Mouse (Mus musculus) stomach, postnatal 0 days (tissue): ENCODE measurements around the gene Zfp358. TPM values are rescaled to one million over a fixed set of nuclear protein-coding genes. Genes with fewer than 3 reads are reported as not detected.
A peak's percentile ranks its signal among the peaks of the same experiment; 100 is the strongest.

Experiments
- ATAC-seq: fragments of 200-750 bp; cut with Nextera tagmentation; 2 replicates; pipeline ENCODE4 v1.8.0; 2017; ENCODE audit not compliant: low FRiP score, low TSS enrichment
- DNase-seq: peaks from one replicate; pipeline ENCODE4 v3.0.0-alpha.2; 2016; ENCODE audit warnings: low spot score
- H3K27ac ChIP-seq: fragments of 300-500 bp; sonication (generic); replicated peaks from 2 replicates; pipeline ENCODE4 v1.5.1; 2014; ENCODE audit warnings: mild to moderate bottlenecking, control low read depth
- H3K27me3 ChIP-seq: fragments of 300-500 bp; sonication (generic); 2 replicates; pipeline ENCODE4 v1.6.1; 2014; ENCODE audit warnings: low read length; ENCODE audit not compliant: control insufficient read depth, insufficient read depth
- H3K36me3 ChIP-seq: fragments of 300-500 bp; sonication (generic); 2 replicates; pipeline ENCODE4 v1.6.1; 2014; ENCODE audit warnings: low read length, mixed read lengths; ENCODE audit not compliant: control insufficient read depth, insufficient read depth
- H3K4me1 ChIP-seq: fragments of 300-500 bp; sonication (generic); replicated peaks from 2 replicates; pipeline ENCODE4 v1.6.1; 2014; ENCODE audit warnings: antibody characterized with exemption; ENCODE audit not compliant: control insufficient read depth, insufficient read depth
- H3K4me2 ChIP-seq: fragments of 300-500 bp; sonication (generic); replicated peaks from 2 replicates; pipeline ENCODE4 v1.6.1; 2014; ENCODE audit warnings: low read depth, mild to moderate bottlenecking, control low read depth, moderate library complexity
- H3K4me3 ChIP-seq: fragments of 300-500 bp; sonication (generic); 2 replicates; pipeline ENCODE4 v1.5.1; 2014; ENCODE audit warnings: low read depth, low read length, control low read depth
- H3K9ac ChIP-seq: fragments of 300-500 bp; sonication (generic); 2 replicates; pipeline ENCODE4 v1.6.1; 2014; ENCODE audit warnings: mild to moderate bottlenecking, low read length, control low read depth, mixed read lengths
- H3K9me3 ChIP-seq: fragments of 300-500 bp; sonication (generic); 2 replicates; pipeline ENCODE4 v1.6.1; 2016; ENCODE audit warnings: low read length; ENCODE audit not compliant: control insufficient read depth
- CTCF ChIP-seq: IDR thresholded peaks from 2 replicates; pipeline ENCODE4 v1.5.1; 2016; ENCODE audit warnings: antibody characterized with exemption, low read depth, mild to moderate bottlenecking, moderate library complexity
- EP300 ChIP-seq: optimal IDR thresholded peaks from 2 replicates; pipeline ENCODE3; 2016; ENCODE audit warnings: antibody characterized with exemption
- WGBS: fragments of 180-500 bp; shearing (Covaris S2); extraction: QIAGEN DNeasy Blood & Tissue Kit; methylation state at CpG from one replicate; pipeline ENCODE4 v1.1.7; 2014; 5-methylcytosine and 5-hydroxymethylcytosine counted together
- polyA plus RNA-seq: library from polyadenylated mRNA; unstranded; fragments of >200 nt; fragmentation: Nextera tagmentation; extraction: Ambion mirVana; gene quantifications from 2 replicates; pipeline ENCODE4 v1.2.1, GENCODE M21; 2015

The Zfp358 gene
- polyA plus RNA-seq, 1 experiment from 2014 or later = 19.1 TPM

DNA sequence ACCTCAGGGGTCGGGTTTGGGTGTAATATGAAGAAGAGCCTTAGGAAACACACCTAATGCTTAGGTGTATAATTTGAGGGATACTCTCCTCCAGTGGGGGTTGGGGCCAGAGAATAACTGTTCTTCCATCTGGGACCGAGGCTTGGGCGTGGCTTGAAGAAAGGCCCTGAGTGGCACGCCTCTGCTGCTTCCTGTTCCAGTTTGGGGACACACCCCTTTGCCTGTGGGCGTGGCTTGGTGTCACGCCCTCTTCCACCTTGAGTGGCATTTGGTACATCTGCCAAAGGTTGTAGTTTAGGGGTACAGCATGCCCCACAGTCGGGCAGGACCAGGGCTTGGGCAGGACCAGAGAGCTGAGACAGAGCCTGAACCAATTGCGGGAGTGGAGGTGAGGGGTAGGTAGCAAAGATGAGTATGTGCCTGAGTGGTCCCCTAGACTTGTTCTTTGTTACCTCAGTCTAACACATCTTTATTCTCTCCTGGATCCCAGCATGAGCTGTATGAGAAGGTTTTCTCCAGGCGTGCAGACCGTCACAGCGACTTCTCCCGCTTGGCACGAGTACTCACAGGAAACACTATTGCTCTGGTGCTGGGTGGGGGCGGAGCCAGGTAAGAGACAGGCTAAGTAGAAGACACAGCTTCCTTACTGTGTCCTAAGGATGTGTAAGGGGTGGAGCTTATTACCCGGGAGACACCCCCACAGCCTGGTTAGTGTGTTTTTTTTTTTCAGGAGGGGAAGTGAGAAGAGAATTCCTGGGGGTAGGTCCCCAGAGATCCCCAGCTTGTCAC is 43.3 kb downstream of the Zfp358 start:
- no peaks in the 10 kb centered on the region for H3K27me3 ChIP-seq
- peaks cover 22% of the 10 kb centered on the region for H3K36me3 ChIP-seq
- H3K27ac ChIP-seq = no peak overlapping the region
- DNase-seq = peak; percentile 48
- H3K9me3 ChIP-seq = no peaks in the 10 kb centered on the region
- 58% methylated on average over 15 of the region's 15 CpGs for WGBS
- TF ChIP-seq EP300 (no peak), CTCF (no peak)
- ATAC-seq = 0 out of 2 replicates have a peak, but pooled peaks have one; percentile 39
- no peak overlapping the region for H3K4me3 ChIP-seq
- H3K4me1 ChIP-seq = no peaks in the 10 kb centered on the region
- no peak overlapping the region for H3K9ac ChIP-seq
- no peak overlapping the region for H3K4me2 ChIP-seq

DNA sequence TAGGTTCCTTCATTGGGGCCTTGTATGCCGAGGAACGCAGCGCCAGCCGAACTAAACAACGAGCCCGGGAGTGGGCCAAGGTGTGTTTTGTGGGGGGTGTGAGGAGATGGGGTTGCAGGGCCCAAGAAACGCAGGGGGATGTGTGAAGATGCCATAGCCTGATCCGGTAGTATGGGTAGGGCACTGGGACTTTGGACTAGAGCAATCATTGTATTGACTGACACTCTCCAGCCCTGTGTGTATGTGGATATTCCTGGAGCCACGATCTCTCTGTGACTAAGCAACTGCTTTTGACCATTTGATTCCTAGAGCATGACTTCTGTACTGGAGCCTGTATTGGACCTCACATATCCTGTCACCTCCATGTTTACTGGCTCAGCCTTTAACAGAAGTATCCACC is 44.0 kb downstream of the Zfp358 start:
- Histone ChIP-seq H3K9ac (no peak overlapping the region), H3K27ac (no peak overlapping the region), H3K4me1 (no peaks in the 10 kb centered on the region), H3K4me3 (no peak overlapping the region), H3K4me2 (no peak overlapping the region), H3K9me3 (no peaks in the 10 kb centered on the region), H3K36me3 (peaks cover 22% of the 10 kb centered on the region), H3K27me3 (no peaks in the 10 kb centered on the region)
- no peak for ATAC-seq
- 92% methylated on average over 9 of the region's 9 CpGs for WGBS
- TF ChIP-seq CTCF (no peak), EP300 (no peak)
- no peak for DNase-seq

DNA sequence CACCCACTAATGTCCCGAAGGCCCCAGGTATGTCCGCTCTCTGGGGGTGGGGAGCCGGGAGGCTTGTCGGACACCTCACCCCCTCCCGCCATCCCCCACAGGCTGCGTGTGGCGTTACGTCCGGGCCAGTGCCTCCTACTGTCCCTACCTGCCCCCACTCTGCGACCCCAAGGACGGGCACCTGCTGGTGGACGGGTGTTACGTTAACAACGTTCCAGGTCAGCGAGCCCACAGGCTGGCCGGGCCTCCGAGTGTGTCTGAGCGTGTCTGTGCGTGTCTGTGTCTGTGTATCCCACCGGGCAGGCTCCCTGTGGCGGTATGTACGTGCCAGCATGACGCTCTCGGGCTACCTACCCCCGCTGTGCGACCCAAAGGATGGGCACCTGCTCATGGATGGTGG is 44.7 kb downstream of the Zfp358 start:
- Histone ChIP-seq H3K4me1 (no peaks in the 10 kb centered on the region), H3K9me3 (no peaks in the 10 kb centered on the region), H3K36me3 (peaks cover 22% of the 10 kb centered on the region), H3K4me3 (no peak overlapping the region), H3K27me3 (no peaks in the 10 kb centered on the region), H3K4me2 (no peak overlapping the region), H3K9ac (no peak overlapping the region), H3K27ac (no peak overlapping the region)
- 94% methylated on average over 26 of the region's 26 CpGs for WGBS
- DNase-seq (no peak), ATAC-seq (no peak)
- TF ChIP-seq EP300 (no peak), CTCF (no peak)

DNA sequence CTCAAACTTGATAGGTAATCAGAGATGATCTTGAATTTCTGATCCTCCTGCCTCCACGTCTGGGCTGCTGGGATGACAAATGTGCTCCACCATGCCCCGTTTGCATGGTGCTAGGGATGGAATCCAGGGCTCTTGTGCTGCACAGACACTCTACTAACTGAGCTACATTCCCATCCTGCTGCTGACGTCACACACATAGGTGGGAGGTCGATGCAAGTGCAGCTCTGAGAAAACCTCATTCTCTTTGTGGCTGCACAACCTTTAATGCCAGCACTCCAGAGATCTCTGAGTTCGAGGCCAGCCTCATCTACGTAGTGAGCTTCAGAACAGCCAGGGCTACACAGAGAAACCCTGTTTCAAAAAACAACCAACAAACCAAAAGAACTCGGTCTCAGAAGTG is 46.2 kb downstream of the Zfp358 start:
- H3K27me3 ChIP-seq = no peaks in the 10 kb centered on the region

DNA sequence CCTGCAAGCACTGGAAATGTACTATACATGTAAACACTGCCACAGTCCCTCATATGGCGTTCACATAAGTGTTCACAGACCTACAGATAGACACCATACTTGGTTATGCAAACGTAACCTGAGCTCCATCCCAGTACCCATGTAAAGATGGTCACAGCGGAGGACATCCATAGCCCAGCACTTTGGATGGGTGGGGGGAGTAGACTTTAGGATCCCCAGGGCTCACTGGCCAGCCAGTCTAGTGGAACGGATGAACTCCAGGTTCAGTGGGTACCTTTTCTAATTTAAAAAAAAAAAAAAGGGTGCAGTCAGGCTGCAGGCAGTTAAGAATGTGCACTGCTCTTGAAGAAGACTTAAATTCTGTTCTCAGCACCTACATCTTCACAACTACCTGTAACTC is 47.1 kb downstream of the Zfp358 start:
- Histone ChIP-seq H3K9ac (no peak overlapping the region), H3K27ac (no peak overlapping the region), H3K9me3 (no peaks in the 10 kb centered on the region), H3K27me3 (no peaks in the 10 kb centered on the region), H3K4me2 (no peak overlapping the region), H3K4me1 (no peaks in the 10 kb centered on the region), H3K4me3 (no peak overlapping the region), H3K36me3 (peaks cover 33% of the 10 kb centered on the region)
- 88% methylated on average over 4 of the region's 4 CpGs for WGBS
- ATAC-seq = no peak
- no peak for TF ChIP-seq CTCF
- no peak for TF ChIP-seq EP300
- DNase-seq = no peak

More for the DNA sequence above, 46.2 kb downstream of the Zfp358 start:
- H3K36me3 ChIP-seq = peaks cover 28% of the 10 kb centered on the region
- DNase-seq = no peak
- no peak overlapping the region for H3K27ac ChIP-seq
- no peak overlapping the region for H3K4me3 ChIP-seq
- no peak overlapping the region for H3K9ac ChIP-seq
- H3K4me2 ChIP-seq = no peak overlapping the region
- 85% methylated on average over 7 of the region's 7 CpGs for WGBS
- ATAC-seq = no peak
- H3K4me1 ChIP-seq = no peaks in the 10 kb centered on the region
- no peak for TF ChIP-seq EP300
- TF ChIP-seq CTCF = no peak
- H3K9me3 ChIP-seq = no peaks in the 10 kb centered on the region

DNA sequence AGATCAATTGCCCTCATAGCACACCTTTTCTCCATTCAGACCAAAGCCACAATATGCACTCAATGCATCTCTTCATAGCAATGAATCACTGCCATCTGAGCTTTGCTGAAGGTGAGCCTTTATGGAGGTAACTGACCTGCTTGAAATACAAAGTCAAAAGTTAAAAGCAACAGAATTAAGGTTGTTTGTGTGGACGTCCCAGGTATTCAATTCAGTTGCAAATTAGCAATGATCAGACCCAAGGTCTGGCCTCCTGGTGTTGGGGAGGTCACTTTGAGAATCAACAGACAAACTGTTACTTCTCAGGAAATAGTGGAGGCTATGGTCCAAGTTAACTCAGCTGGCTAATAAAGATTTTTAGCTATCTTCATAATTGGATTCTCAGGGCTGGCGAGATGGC is 53.6 kb downstream of the Zfp358 start:
- no peaks in the 10 kb centered on the region for H3K27me3 ChIP-seq
- TF ChIP-seq CTCF (no peak), EP300 (no peak)
- no peak overlapping the region for H3K9ac ChIP-seq
- H3K36me3 ChIP-seq = peaks cover 11% of the 10 kb centered on the region; the same call in 1 of the 2 replicates
- no peak overlapping the region for H3K27ac ChIP-seq
- no peaks in the 10 kb centered on the region for H3K4me1 ChIP-seq
- ATAC-seq (no peak), DNase-seq (no peak)
- 90% methylated on average over 2 of the region's 2 CpGs for WGBS
- H3K9me3 ChIP-seq = no peaks in the 10 kb centered on the region
- no peak overlapping the region for H3K4me3 ChIP-seq
- no peak overlapping the region for H3K4me2 ChIP-seq

Other genes starting within 250 kb of the Zfp358 start
- gene Insr, start 213.5 kb upstream of the Zfp358 start, polyA plus RNA-seq = 20.9 and 24.2 TPM in 2 replicates
- gene A430078G23Rik, start 139.7 kb upstream of the Zfp358 start, polyA plus RNA-seq = 0.51 and 0.63 TPM in 2 replicates
- 5.5 TPM in 2 replicates for gene Arhgef18, start 100.1 kb upstream of the Zfp358 start, polyA plus RNA-seq
- gene Pex11g, start 25.5 kb upstream of the Zfp358 start, polyA plus RNA-seq = 11.6 and 15.4 TPM in 2 replicates
- gene Tex45, start 22.3 kb upstream of the Zfp358 start, polyA plus RNA-seq = 0.46 and 1.1 TPM in 2 replicates
- 24.7 and 28.4 TPM in 2 replicates for gene Mcoln1, start 7.3 kb downstream of the Zfp358 start, polyA plus RNA-seq
- 15.4 and 16.0 TPM in 2 replicates for gene Pnpla6, start 22.2 kb downstream of the Zfp358 start, polyA plus RNA-seq
- 0.18 and 0.38 TPM in 2 replicates for gene C330021F23Rik, start 74.9 kb downstream of the Zfp358 start, polyA plus RNA-seq
- 14.2 and 20.1 TPM in 2 replicates for gene Camsap3, start 94.2 kb downstream of the Zfp358 start, polyA plus RNA-seq
- 23.3 and 25.5 TPM in 2 replicates for gene Xab2, start 128.2 kb downstream of the Zfp358 start, polyA plus RNA-seq
- 143 and 171 TPM in 2 replicates for gene Pet100, start 128.4 kb downstream of the Zfp358 start, polyA plus RNA-seq
- gene Pcp2, start 132.4 kb downstream of the Zfp358 start, polyA plus RNA-seq = 0.25 TPM in 1 of 2 replicates, not detected in the other
- gene Stxbp2, start 137.8 kb downstream of the Zfp358 start, polyA plus RNA-seq = 111 and 121 TPM in 2 replicates
- gene Retn, start 162.6 kb downstream of the Zfp358 start, polyA plus RNA-seq = not detected in 2 replicates
- gene Mcemp1, start 172.6 kb downstream of the Zfp358 start, polyA plus RNA-seq = 0.11 and 0.15 TPM in 2 replicates
- 3.4 and 5.3 TPM in 2 replicates for gene Fcor, start 179.2 kb downstream of the Zfp358 start, polyA plus RNA-seq
- gene Trappc5, start 183.2 kb downstream of the Zfp358 start, polyA plus RNA-seq = 26.6 and 27.9 TPM in 2 replicates
- gene Fcer2a, start 201.0 kb downstream of the Zfp358 start, polyA plus RNA-seq = 0.44 and 0.47 TPM in 2 replicates
- 0.10 and 0.21 TPM in 2 replicates for gene Clec4g, start 227.5 kb downstream of the Zfp358 start, polyA plus RNA-seq